Mouse (Mus musculus): ENCODE data around the gene Rln1. TPM values are rescaled to one million over a fixed set of nuclear protein-coding genes. Genes with fewer than 3 reads are reported as not detected.

The Rln1 gene
- total and polyA plus RNA-seq, 2 experiments from 2014 or later = 7.1 to 7.2 TPM

DNA sequence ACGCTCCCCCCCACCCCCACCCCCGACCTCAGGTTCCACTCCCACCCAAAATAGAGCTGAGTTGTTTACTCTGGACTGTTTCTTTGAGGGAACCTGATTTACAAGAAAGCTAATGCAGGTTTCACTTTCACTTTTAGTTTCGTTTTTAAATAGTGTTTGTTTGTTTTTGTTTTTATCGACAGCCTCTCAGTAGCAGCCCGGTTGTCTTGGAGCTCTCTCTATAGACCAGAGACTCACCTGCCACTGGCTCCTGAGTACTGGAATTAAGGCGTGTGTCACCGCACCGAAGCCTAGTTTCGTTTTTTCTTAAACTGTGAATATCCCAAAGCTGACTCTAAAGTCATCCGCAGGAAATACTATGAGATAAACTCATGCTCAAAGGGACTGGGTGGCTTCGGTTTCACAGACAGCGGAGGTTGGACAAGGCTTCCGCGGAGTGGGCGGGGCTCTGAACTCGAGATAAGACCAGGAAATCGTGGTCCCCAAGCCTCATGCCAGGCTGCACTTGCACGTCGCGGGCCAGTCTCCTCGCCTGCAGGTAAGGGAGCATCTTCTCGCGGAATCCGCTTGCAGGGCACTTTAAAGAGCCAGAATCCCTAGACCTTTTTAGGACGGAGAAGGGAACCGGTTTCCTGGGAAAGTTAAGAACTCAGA, 32.6 kb upstream of the Rln1 start, which contains the start of the genes Plgrkt and Cd274:
Gene Plgrkt (minus strand): TSS at position 422 of the 654 bp plus-strand sequence.
Gene Cd274 (plus strand): TSS at position 487 of the 654 bp plus-strand sequence.
- no peak within 1 kb of the TSS for H3K27ac ChIP-seq (ENCODE audit: low read depth, low read length)
- no peaks in the 10 kb centered on the region for H3K36me3 ChIP-seq (ENCODE audit: insufficient read depth)
- peaks cover 12% of the 10 kb centered on the region; the same call in 1 of the 2 replicates for H3K4me1 ChIP-seq (ENCODE audit: insufficient read depth)
- peak within 1 kb of the TSS; percentile 46 for H3K4me3 ChIP-seq (ENCODE audit: low read depth, low read length)
- no peaks in the 10 kb centered on the region for H3K27me3 ChIP-seq (ENCODE audit: insufficient read depth, low read length)
- peak within 1 kb of the TSS; percentile 80 for H3K4me2 ChIP-seq (ENCODE audit: low read depth)
- 3% methylated on average over 26 of the region's 26 CpGs for WGBS
- peak within 1 kb of the TSS; percentile 46 for H3K9ac ChIP-seq
- ATAC-seq (peak; percentile 49; the same call in 1 of the 2 replicates), DNase-seq (peak; percentile 41)
- TF ChIP-seq CTCF (IDR thresholded peaks at IDR 0.05; ENCODE audit: low read depth) = no peak
- no peaks in the 10 kb centered on the region for H3K9me3 ChIP-seq (ENCODE audit: low read length)

DNA sequence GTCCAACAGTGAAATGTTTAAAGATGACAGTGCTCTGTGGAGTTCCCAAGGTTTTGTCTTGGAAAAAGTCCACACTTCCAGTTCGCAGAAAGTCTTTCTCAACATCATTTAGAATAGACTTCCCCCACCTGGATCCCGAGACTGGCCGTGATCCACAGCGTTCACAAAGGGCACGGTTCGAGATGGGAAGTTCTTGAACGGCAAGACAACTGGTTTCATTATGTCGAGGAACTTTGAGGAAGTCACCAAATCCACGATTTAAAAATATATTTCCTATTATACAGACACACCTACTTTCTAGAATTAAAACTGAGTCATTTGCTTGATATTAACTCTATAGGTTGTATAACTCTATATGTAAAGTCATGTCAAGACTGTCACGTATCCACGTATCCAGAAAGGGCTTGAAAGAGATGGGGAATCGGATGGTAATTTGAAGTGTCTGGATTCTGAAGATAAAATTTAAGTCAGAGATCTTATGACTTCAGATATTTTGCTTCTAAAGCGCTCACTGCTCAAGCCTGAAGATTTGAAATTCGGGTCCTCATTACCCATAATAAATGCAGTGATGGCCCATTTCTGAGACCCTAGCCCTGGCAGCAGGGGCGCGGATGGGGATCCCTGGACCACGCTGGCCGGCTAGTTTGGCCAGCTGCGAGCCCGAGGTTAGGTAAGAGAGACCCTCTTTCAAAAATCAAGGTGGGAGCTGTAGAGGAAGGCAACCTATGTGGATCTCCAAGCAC, 31.9 kb upstream of the Rln1 start:
- Histone ChIP-seq H3K4me1 (ENCODE audit: insufficient read depth) (peaks cover 7% of the 10 kb centered on the region; the same call in 1 of the 2 replicates), H3K4me2 (ENCODE audit: low read depth) (peak overlapping the region; percentile 80), H3K27ac (ENCODE audit: low read depth, low read length) (no peak overlapping the region), H3K4me3 (ENCODE audit: low read depth, low read length) (peak overlapping the region; percentile 46), H3K27me3 (ENCODE audit: insufficient read depth, low read length) (no peaks in the 10 kb centered on the region), H3K9ac (peak overlapping the region; percentile 39; the same call in 1 of the 2 replicates), H3K36me3 (ENCODE audit: insufficient read depth) (no peaks in the 10 kb centered on the region), H3K9me3 (ENCODE audit: low read length) (no peaks in the 10 kb centered on the region)
- 59% methylated on average over 20 of the region's 20 CpGs for WGBS
- ATAC-seq = no peak
- TF ChIP-seq CTCF (IDR thresholded peaks at IDR 0.05; ENCODE audit: low read depth) = no peak
- DNase-seq = no peak

- H3K27ac ChIP-seq (ENCODE audit: low read depth, low read length) = no peak overlapping the region
- no peaks in the 10 kb centered on the region for H3K27me3 ChIP-seq (ENCODE audit: insufficient read depth, low read length)
- ATAC-seq (no peak), DNase-seq (no peak)
- no peak overlapping the region for H3K4me3 ChIP-seq (ENCODE audit: low read depth, low read length)
- H3K36me3 ChIP-seq (ENCODE audit: insufficient read depth) = no peaks in the 10 kb centered on the region
- H3K9me3 ChIP-seq (ENCODE audit: low read length) = no peaks in the 10 kb centered on the region
- 21% methylated on average over 3 of the region's 3 CpGs for WGBS
- TF ChIP-seq CTCF (IDR thresholded peaks at IDR 0.05; ENCODE audit: low read depth) = no peak
- no peak overlapping the region for H3K4me2 ChIP-seq (ENCODE audit: low read depth)
- no peak overlapping the region for H3K9ac ChIP-seq
- H3K4me1 ChIP-seq (ENCODE audit: insufficient read depth) = peaks cover 13% of the 10 kb centered on the region
These were observed 30.6 kb upstream of the Rln1 start for GRCm38 (mm10) chr19:29365105-29365504.

GRCm38 (mm10) chr19:29364076-29364475, 29.6 kb upstream of the Rln1 start:
- Histone ChIP-seq H3K9ac (no peak overlapping the region), H3K27ac (ENCODE audit: low read depth, low read length) (no peak overlapping the region), H3K4me3 (ENCODE audit: low read depth, low read length) (no peak overlapping the region), H3K27me3 (ENCODE audit: insufficient read depth, low read length) (no peaks in the 10 kb centered on the region), H3K4me2 (ENCODE audit: low read depth) (no peak overlapping the region), H3K4me1 (ENCODE audit: insufficient read depth) (peaks cover 13% of the 10 kb centered on the region), H3K36me3 (ENCODE audit: insufficient read depth) (no peaks in the 10 kb centered on the region), H3K9me3 (ENCODE audit: low read length) (no peaks in the 10 kb centered on the region)
- WGBS = 90% methylated on average over 5 of the region's 5 CpGs
- no peak for TF ChIP-seq CTCF (IDR thresholded peaks at IDR 0.05; ENCODE audit: low read depth)
- ATAC-seq (no peak), DNase-seq (no peak)

DNA sequence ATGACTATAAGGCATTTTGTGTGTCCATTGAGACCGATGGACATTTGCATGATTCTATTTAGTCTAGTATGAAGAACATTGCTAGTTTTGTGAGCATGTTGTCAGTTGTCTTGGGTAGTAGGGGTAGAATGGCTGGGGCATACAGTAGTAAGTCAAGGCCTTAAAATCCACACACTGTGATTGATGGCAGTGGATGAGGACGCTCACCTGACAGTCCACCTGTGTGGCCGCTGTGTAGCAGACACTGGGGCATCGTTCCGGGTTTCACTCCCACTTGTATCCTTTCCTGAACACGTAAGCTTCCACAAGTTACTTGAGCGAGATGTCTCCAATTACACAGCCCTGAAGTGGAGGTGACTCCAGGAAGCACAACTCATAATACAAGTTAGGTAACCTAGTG, 29.1 kb upstream of the Rln1 start:
- H3K36me3 ChIP-seq (ENCODE audit: insufficient read depth) = peaks cover 2% of the 10 kb centered on the region; the same call in 1 of the 2 replicates

GRCm38 (mm10) chr19:29362173-29362930, 27.9 kb upstream of the Rln1 start:
- Histone ChIP-seq H3K4me2 (ENCODE audit: low read depth) (peak overlapping the region; percentile 90), H3K36me3 (ENCODE audit: insufficient read depth) (peaks cover 8% of the 10 kb centered on the region; the same call in 1 of the 2 replicates), H3K9ac (peak overlapping the region; percentile 74), H3K27me3 (ENCODE audit: insufficient read depth, low read length) (no peaks in the 10 kb centered on the region), H3K27ac (ENCODE audit: low read depth, low read length) (0 out of 2 replicates have a peak overlapping the region, but pooled peaks have one; percentile 62), H3K4me3 (ENCODE audit: low read depth, low read length) (peak overlapping the region; percentile 72), H3K9me3 (ENCODE audit: low read length) (no peaks in the 10 kb centered on the region), H3K4me1 (ENCODE audit: insufficient read depth) (peaks cover 13% of the 10 kb centered on the region)
- WGBS = 47% methylated on average over 13 of the region's 13 CpGs
- DNase-seq = no peak
- peak; percentile 27; the same call in 1 of the 2 replicates for ATAC-seq
- no peak for TF ChIP-seq CTCF (IDR thresholded peaks at IDR 0.05; ENCODE audit: low read depth)

More for the DNA sequence above, 29.1 kb upstream of the Rln1 start:
- Histone ChIP-seq H3K27ac (ENCODE audit: low read depth, low read length) (no peak overlapping the region), H3K4me3 (ENCODE audit: low read depth, low read length) (no peak overlapping the region), H3K4me1 (ENCODE audit: insufficient read depth) (peaks cover 13% of the 10 kb centered on the region), H3K9ac (no peak overlapping the region), H3K4me2 (ENCODE audit: low read depth) (no peak overlapping the region), H3K9me3 (ENCODE audit: low read length) (no peaks in the 10 kb centered on the region), H3K27me3 (ENCODE audit: insufficient read depth, low read length) (no peaks in the 10 kb centered on the region)
- DNase-seq = no peak
- ATAC-seq = no peak
- WGBS = 93% methylated on average over 7 of the region's 7 CpGs
- no peak for TF ChIP-seq CTCF (IDR thresholded peaks at IDR 0.05; ENCODE audit: low read depth)

Data from forebrain, postnatal 0 days (tissue).